Comparison of ENCODE assay signal across 8 mouse cellular contexts in the genomic region with DNA sequence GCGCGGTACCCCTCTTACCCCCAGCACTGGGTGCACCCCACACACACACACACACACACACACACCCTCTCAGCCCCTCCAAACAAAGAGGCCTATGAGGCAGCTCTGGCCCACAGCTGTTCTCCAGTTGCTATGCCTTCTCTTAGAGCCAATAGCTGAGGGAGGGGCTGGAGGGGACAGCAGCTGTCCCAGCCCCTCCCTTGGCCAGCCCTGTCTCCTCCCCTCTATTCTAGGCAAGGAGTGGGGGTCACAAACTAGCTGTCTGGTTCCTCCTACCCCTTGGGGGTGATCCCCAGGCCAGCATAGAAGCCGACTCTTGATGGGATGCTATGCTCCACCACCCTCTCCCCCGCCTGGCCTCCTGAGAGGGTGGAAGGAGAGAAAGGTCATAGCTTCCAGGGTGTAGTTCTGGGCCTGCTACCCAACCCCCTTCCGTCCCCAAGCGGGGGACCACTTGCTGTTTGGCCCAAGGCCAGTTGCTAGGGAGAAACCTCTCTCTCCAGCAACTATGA. TPM values are rescaled to one million over a fixed set of nuclear protein-coding genes. Genes with fewer than 3 reads are reported as not detected.
DNase-seq lines count a peak whose midpoint lies in the region; ATAC-seq lines count a peak whose summit lies in the region.

No protein-coding gene starts in this region.

- WGBS in lung, embryonic 16.5 days = 14% methylated on average over 6 of the region's 6 CpGs
- WGBS in forebrain, embryonic 13.5 days = 11% methylated on average over 5 of the region's 6 CpGs
- WGBS in midbrain, embryonic 15.5 days = 15% methylated on average over 6 of the region's 6 CpGs

- H3K4me2 ChIP-seq in lung, embryonic 16.5 days (ENCODE audit: low read depth, low read length) = peak overlapping the region; percentile 94
- peak overlapping the region; percentile 80 for H3K4me2 ChIP-seq in forebrain, embryonic 13.5 days
- H3K4me2 ChIP-seq in midbrain, embryonic 15.5 days = peak overlapping the region; percentile 15; the same call in 1 of the 2 replicates

- H3K4me1 ChIP-seq in lung, embryonic 16.5 days (replicated peaks; ENCODE audit: control insufficient read depth, insufficient read depth, low read length) = peaks cover 23% of the 10 kb centered on the region
- peaks cover 51% of the 10 kb centered on the region for H3K4me1 ChIP-seq in forebrain, embryonic 13.5 days
- H3K4me1 ChIP-seq in midbrain, embryonic 15.5 days = peaks cover 35% of the 10 kb centered on the region

- intact Hi-C loops in heart, postnatal 25 days (cut with DNase I) = loop anchor here (5.0 kb wide), 1 partner anchor 74 kb away; no protein-coding TSS in a partner anchor

- ATAC-seq in lung, embryonic 16.5 days (ENCODE audit: low read depth) = peak; percentile 47
- peak; percentile 33; the same call in 1 of the 2 replicates for ATAC-seq in forebrain, embryonic 13.5 days
- ATAC-seq in midbrain, embryonic 15.5 days (replicated peaks) = peak; percentile 60

- peak overlapping the region; percentile 62 for H3K27ac ChIP-seq in lung, embryonic 16.5 days (ENCODE audit: low read length)
- peak overlapping the region; percentile 44 for H3K27ac ChIP-seq in forebrain, embryonic 13.5 days
- H3K27ac ChIP-seq in midbrain, embryonic 15.5 days = peak overlapping the region; percentile 62

- peaks cover 21% of the 10 kb centered on the region for H3K27me3 ChIP-seq in lung, embryonic 16.5 days (ENCODE audit: control insufficient read depth, insufficient read depth, low read depth, low read length)
- peaks cover 47% of the 10 kb centered on the region for H3K27me3 ChIP-seq in forebrain, embryonic 13.5 days
- peaks cover 34% of the 10 kb centered on the region for H3K27me3 ChIP-seq in midbrain, embryonic 15.5 days (replicated peaks)

- H3K9ac ChIP-seq in lung, embryonic 16.5 days (ENCODE audit: low read length) = peak overlapping the region; percentile 56; the same call in 1 of the 2 replicates
- H3K9ac ChIP-seq in forebrain, embryonic 13.5 days = 0 out of 2 replicates have a peak overlapping the region, but pooled peaks have one; percentile 21
- H3K9ac ChIP-seq in midbrain, embryonic 15.5 days = no peak overlapping the region

- no peaks in the 10 kb centered on the region for H3K9me3 ChIP-seq in lung, embryonic 16.5 days (ENCODE audit: control insufficient read depth, low read length)
- no peaks in the 10 kb centered on the region for H3K9me3 ChIP-seq in forebrain, embryonic 13.5 days (replicated peaks)
- H3K9me3 ChIP-seq in midbrain, embryonic 15.5 days = no peaks in the 10 kb centered on the region

- H3K36me3 ChIP-seq in lung, embryonic 16.5 days (ENCODE audit: control insufficient read depth, insufficient read depth, low read length) = no peaks in the 10 kb centered on the region
- no peaks in the 10 kb centered on the region for H3K36me3 ChIP-seq in forebrain, embryonic 13.5 days (ENCODE audit: poor library complexity, severe bottlenecking)
- H3K36me3 ChIP-seq in midbrain, embryonic 15.5 days (replicated peaks) = no peaks in the 10 kb centered on the region

- no peak for DNase-seq in lung, adult 18-20 months
- DNase-seq in heart, postnatal 25 days (ENCODE audit: low spot score) = peak; percentile 46
- DNase-seq in left cerebral cortex, adult 9 months (ENCODE audit: low spot score in 2 of 2) = no peak
- no peak for DNase-seq in adrenal gland, adult (ENCODE audit: inconsistent age in 2 of 2, low spot score in 1 of 2)
- no peak for DNase-seq in kidney, postnatal 36 days

- peak overlapping the region; percentile 65 for H3K4me3 ChIP-seq in lung, embryonic 16.5 days (ENCODE audit: low read length)
- 0 out of 2 replicates have a peak overlapping the region, but pooled peaks have one; percentile 3 for H3K4me3 ChIP-seq in forebrain, embryonic 13.5 days
- no peak overlapping the region for H3K4me3 ChIP-seq in midbrain, embryonic 15.5 days

RNA-seq across cellular contexts. Expression of a gene that starts 2.9 kb away (rescaled TPM):
- 5.7 and 5.8 TPM in 2 replicates for polyA plus RNA-seq in lung, embryonic 16.5 days (2015; fragmentation: Nextera tagmentation; extraction: Ambion mirVana)
- 1.5 and 1.6 TPM in 2 replicates for polyA plus RNA-seq in forebrain, embryonic 13.5 days (2015; fragmentation: Nextera tagmentation; extraction: Ambion mirVana)
- total RNA-seq in heart, postnatal 25 days (2021) = 100 to 1,000 TPM; 201 to 220 TPM
- polyA plus RNA-seq in midbrain, embryonic 15.5 days (2015; fragmentation: Nextera tagmentation; extraction: Ambion mirVana) = 3.3 and 3.4 TPM in 2 replicates

RNA-seq across cellular contexts. Expression of a gene that starts 31.5 kb away (rescaled TPM):
- 208 and 220 TPM in 2 replicates for polyA plus RNA-seq in lung, embryonic 16.5 days (2015; fragmentation: Nextera tagmentation; extraction: Ambion mirVana)
- polyA plus RNA-seq in forebrain, embryonic 13.5 days (2015; fragmentation: Nextera tagmentation; extraction: Ambion mirVana) = 289 and 294 TPM in 2 replicates
- total RNA-seq in heart, postnatal 25 days (2021) = 100 to 1,000 TPM in 1 of 2 experiments, 10 to 100 TPM in 1; 99.3 to 109 TPM
- 342 and 365 TPM in 2 replicates for polyA plus RNA-seq in midbrain, embryonic 15.5 days (2015; fragmentation: Nextera tagmentation; extraction: Ambion mirVana)

RNA-seq across cellular contexts. Expression of a gene that starts 35.2 kb away (rescaled TPM):
- polyA plus RNA-seq in lung, embryonic 16.5 days (2015; fragmentation: Nextera tagmentation; extraction: Ambion mirVana) = not detected in 2 replicates
- polyA plus RNA-seq in forebrain, embryonic 13.5 days (2015; fragmentation: Nextera tagmentation; extraction: Ambion mirVana) = 0.41 and 0.45 TPM in 2 replicates
- total RNA-seq in heart, postnatal 25 days (2021) = not detected
- 0.27 and 1.0 TPM in 2 replicates for polyA plus RNA-seq in midbrain, embryonic 15.5 days (2015; fragmentation: Nextera tagmentation; extraction: Ambion mirVana)

RNA-seq across cellular contexts. Expression of a gene that starts 39.9 kb away (rescaled TPM):
- polyA plus RNA-seq in lung, embryonic 16.5 days (2015; fragmentation: Nextera tagmentation; extraction: Ambion mirVana) = 12.8 and 13.8 TPM in 2 replicates
- 34.3 and 37.0 TPM in 2 replicates for polyA plus RNA-seq in forebrain, embryonic 13.5 days (2015; fragmentation: Nextera tagmentation; extraction: Ambion mirVana)
- 1 to 10 TPM; 1.9 to 3.1 TPM for total RNA-seq in heart, postnatal 25 days (2021)
- polyA plus RNA-seq in midbrain, embryonic 15.5 days (2015; fragmentation: Nextera tagmentation; extraction: Ambion mirVana) = 36.9 and 40.5 TPM in 2 replicates

RNA-seq across cellular contexts. Expression of a gene that starts 47.7 kb away (rescaled TPM):
- 0.35 and 0.48 TPM in 2 replicates for polyA plus RNA-seq in lung, embryonic 16.5 days (2015; fragmentation: Nextera tagmentation; extraction: Ambion mirVana)
- 0.44 TPM in 2 replicates for polyA plus RNA-seq in forebrain, embryonic 13.5 days (2015; fragmentation: Nextera tagmentation; extraction: Ambion mirVana)
- not detected for total RNA-seq in heart, postnatal 25 days (2021)
- 0.28 and 0.54 TPM in 2 replicates for polyA plus RNA-seq in midbrain, embryonic 15.5 days (2015; fragmentation: Nextera tagmentation; extraction: Ambion mirVana)

Comparison
In these comparisons a context has a peak if more than half of its experiments do, and no peak if none do; other contexts are left out.
1. H3K4me2 ChIP-seq: peak in every context shown above with its lines; median percentile 94 in lung, embryonic 16.5 days; 80 in forebrain, embryonic 13.5 days; 15 in midbrain, embryonic 15.5 days.